Mouse (Mus musculus): ENCODE results near the gene Ppm1m. TPM values are rescaled to one million over a fixed set of nuclear protein-coding genes. Genes with fewer than 3 reads are reported as not detected.
A peak's percentile ranks its signal among the peaks of the same experiment; 100 is the strongest.

The Ppm1m gene
- polyA plus RNA-seq, 1 experiment from 2014 or later, result 11.5 TPM

DNA sequence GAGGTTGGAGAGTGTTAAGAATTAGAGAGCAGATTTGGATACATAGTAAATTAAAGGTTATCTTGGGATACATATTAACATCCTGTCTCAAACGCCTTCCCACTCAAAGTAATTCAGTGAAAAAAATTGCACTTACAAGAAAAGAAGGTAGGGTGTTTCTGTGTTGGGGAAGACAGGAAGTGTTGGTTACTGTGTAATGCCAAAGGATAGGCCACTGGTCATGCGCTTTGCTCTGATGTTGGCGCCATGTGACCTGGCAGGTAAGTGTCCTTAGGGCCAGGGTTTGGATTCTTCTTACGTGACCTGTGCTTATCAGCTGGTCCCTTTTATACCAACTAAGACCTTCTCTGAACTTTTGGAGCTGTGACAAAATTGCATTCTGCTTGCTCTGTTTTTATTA, 17.4 kb downstream of the Ppm1m start:
- H3K9me3 ChIP-seq (replicated peaks; ENCODE audit: control insufficient read depth, low read length), result no peaks in the 10 kb centered on the region
- H3K4me3 ChIP-seq (ENCODE audit: low read depth, low read length), result no peak overlapping the region
- ATAC-seq (ENCODE audit: low read depth), result no peak
- H3K36me3 ChIP-seq (ENCODE audit: control insufficient read depth, insufficient read depth), result peaks cover 77% of the 10 kb centered on the region
- H3K27ac ChIP-seq (ENCODE audit: low read length), result no peak overlapping the region
- no peaks in the 10 kb centered on the region for H3K27me3 ChIP-seq (ENCODE audit: control insufficient read depth, insufficient read depth, low read depth, low read length)
- WGBS (ENCODE audit: insufficient replicate concordance), result 85% methylated on average over 4 of the region's 4 CpGs
- H3K4me1 ChIP-seq (ENCODE audit: control insufficient read depth, low read depth, low read length), result no peaks in the 10 kb centered on the region
- H3K4me2 ChIP-seq (ENCODE audit: low read depth, low read length), result no peak overlapping the region
- no peak overlapping the region for H3K9ac ChIP-seq (ENCODE audit: low read depth, low read length)

DNA sequence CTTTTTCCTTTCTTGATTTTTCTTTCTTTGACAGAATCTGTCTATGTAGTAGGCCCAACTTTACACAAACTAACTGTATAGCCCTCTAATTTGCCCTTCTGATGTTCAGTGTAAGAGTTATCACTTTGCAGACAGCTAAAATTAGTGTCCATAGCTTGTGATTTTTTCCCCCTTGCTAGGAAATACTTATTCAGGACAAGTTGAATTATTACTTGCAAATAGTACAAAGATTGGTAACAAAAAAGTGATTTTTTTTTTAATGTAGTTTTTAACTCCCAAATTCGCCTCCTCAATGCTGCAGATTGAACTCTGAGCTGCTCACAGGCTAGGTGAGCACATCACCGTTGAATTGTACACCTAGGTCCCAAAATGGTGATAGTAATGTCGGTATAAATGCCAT, 19.6 kb downstream of the Ppm1m start:
- no peak overlapping the region for H3K4me3 ChIP-seq (ENCODE audit: low read depth, low read length)
- ATAC-seq (ENCODE audit: low read depth), result no peak
- no peak overlapping the region for H3K27ac ChIP-seq (ENCODE audit: low read length)
- H3K36me3 ChIP-seq (ENCODE audit: control insufficient read depth, insufficient read depth), result peaks cover 66% of the 10 kb centered on the region
- no peak overlapping the region for H3K9ac ChIP-seq (ENCODE audit: low read depth, low read length)
- no peaks in the 10 kb centered on the region for H3K27me3 ChIP-seq (ENCODE audit: control insufficient read depth, insufficient read depth, low read depth, low read length)
- no peaks in the 10 kb centered on the region for H3K9me3 ChIP-seq (replicated peaks; ENCODE audit: control insufficient read depth, low read length)
- 85% methylated on average over 3 of the region's 3 CpGs for WGBS (ENCODE audit: insufficient replicate concordance)
- H3K4me2 ChIP-seq (ENCODE audit: low read depth, low read length), result no peak overlapping the region
- peaks cover 4% of the 10 kb centered on the region for H3K4me1 ChIP-seq (ENCODE audit: control insufficient read depth, low read depth, low read length)

DNA sequence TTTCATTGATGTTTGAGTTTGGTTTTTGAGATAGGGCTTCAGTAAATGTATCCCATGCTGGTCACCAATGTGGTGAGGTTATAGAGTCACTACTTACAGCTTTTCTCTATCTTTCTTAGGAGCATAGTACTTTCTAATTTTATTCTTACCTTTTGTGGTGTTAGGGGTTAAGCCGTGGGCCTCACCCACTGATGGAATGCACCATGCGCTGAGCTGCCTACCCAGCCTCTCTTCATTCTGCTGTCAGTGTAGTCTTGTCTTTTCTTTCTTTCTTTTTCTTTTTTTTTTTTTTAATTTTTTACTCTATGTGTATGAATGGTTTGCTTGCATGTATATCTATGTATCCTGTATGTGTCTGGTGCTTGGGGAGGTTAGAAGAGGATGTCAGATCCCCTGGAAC, 20.1 kb downstream of the Ppm1m start:
- WGBS (ENCODE audit: insufficient replicate concordance), result 95% methylated on average over 2 of the region's 2 CpGs
- peaks cover 9% of the 10 kb centered on the region for H3K4me1 ChIP-seq (ENCODE audit: control insufficient read depth, low read depth, low read length)
- no peak overlapping the region for H3K4me3 ChIP-seq (ENCODE audit: low read depth, low read length)
- no peak overlapping the region for H3K9ac ChIP-seq (ENCODE audit: low read depth, low read length)
- H3K36me3 ChIP-seq (ENCODE audit: control insufficient read depth, insufficient read depth), result peaks cover 61% of the 10 kb centered on the region
- H3K4me2 ChIP-seq (ENCODE audit: low read depth, low read length), result no peak overlapping the region
- ATAC-seq (ENCODE audit: low read depth), result no peak
- H3K27ac ChIP-seq (ENCODE audit: low read length), result no peak overlapping the region
- no peaks in the 10 kb centered on the region for H3K27me3 ChIP-seq (ENCODE audit: control insufficient read depth, insufficient read depth, low read depth, low read length)
- H3K9me3 ChIP-seq (replicated peaks; ENCODE audit: control insufficient read depth, low read length), result no peaks in the 10 kb centered on the region

DNA sequence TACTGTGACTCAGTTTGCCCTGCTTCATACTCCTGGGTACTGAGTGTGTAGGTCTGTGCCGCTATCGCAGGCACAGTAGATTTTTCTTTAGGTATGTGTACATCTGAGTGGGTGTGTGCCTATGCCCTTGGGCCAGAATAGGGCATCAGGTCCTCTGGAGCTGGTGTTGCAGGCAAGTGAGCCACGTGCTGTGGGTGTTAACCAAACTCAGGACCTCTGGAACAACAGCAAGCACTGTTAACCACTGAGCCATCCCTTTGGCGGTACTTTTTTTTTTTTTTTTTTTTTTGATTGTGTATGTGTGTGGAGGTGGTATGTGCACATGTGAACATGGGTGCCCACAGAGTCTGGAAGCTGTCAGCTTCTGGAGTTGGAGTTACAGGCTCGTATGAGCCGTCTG, 21.7 kb downstream of the Ppm1m start:
- Histone ChIP-seq H3K4me3 (ENCODE audit: low read depth, low read length) (no peak overlapping the region), H3K36me3 (ENCODE audit: control insufficient read depth, insufficient read depth) (peaks cover 44% of the 10 kb centered on the region), H3K4me1 (ENCODE audit: control insufficient read depth, low read depth, low read length) (peaks cover 20% of the 10 kb centered on the region), H3K27ac (ENCODE audit: low read length) (no peak overlapping the region), H3K27me3 (ENCODE audit: control insufficient read depth, insufficient read depth, low read depth, low read length) (no peaks in the 10 kb centered on the region), H3K9ac (ENCODE audit: low read depth, low read length) (no peak overlapping the region), H3K9me3 (replicated peaks; ENCODE audit: control insufficient read depth, low read length) (no peaks in the 10 kb centered on the region), H3K4me2 (ENCODE audit: low read depth, low read length) (no peak overlapping the region)
- WGBS (ENCODE audit: insufficient replicate concordance), result 89% methylated on average over 6 of the region's 6 CpGs
- ATAC-seq (ENCODE audit: low read depth), result no peak

DNA sequence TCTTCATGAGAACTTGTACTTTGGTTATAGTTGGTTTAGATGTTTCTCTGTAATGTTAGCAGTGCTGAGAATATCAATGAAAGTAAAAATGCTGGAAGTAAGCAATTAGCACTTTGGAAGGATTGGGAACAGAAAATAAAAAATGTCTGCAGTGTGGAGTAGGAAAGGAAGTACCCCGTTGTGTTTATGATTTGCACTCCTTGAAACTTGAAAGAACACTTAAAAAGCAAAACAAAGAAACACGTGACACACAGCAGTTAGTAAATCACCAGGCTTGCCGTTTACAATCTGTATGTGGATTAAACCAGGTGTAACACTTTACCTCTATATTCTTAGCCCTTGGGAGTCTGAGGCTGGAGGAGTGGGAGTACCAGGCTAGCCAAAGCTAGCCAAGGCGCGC, 22.8 kb downstream of the Ppm1m start:
- 88% methylated on average over 5 of the region's 5 CpGs for WGBS (ENCODE audit: insufficient replicate concordance)
- no peak overlapping the region for H3K4me3 ChIP-seq (ENCODE audit: low read depth, low read length)
- H3K27me3 ChIP-seq (ENCODE audit: control insufficient read depth, insufficient read depth, low read depth, low read length), result no peaks in the 10 kb centered on the region
- H3K27ac ChIP-seq (ENCODE audit: low read length), result no peak overlapping the region
- no peak for ATAC-seq (ENCODE audit: low read depth)
- peaks cover 20% of the 10 kb centered on the region for H3K4me1 ChIP-seq (ENCODE audit: control insufficient read depth, low read depth, low read length)
- H3K4me2 ChIP-seq (ENCODE audit: low read depth, low read length), result no peak overlapping the region
- H3K9me3 ChIP-seq (replicated peaks; ENCODE audit: control insufficient read depth, low read length), result no peaks in the 10 kb centered on the region
- H3K36me3 ChIP-seq (ENCODE audit: control insufficient read depth, insufficient read depth), result peaks cover 36% of the 10 kb centered on the region
- H3K9ac ChIP-seq (ENCODE audit: low read depth, low read length), result no peak overlapping the region

DNA sequence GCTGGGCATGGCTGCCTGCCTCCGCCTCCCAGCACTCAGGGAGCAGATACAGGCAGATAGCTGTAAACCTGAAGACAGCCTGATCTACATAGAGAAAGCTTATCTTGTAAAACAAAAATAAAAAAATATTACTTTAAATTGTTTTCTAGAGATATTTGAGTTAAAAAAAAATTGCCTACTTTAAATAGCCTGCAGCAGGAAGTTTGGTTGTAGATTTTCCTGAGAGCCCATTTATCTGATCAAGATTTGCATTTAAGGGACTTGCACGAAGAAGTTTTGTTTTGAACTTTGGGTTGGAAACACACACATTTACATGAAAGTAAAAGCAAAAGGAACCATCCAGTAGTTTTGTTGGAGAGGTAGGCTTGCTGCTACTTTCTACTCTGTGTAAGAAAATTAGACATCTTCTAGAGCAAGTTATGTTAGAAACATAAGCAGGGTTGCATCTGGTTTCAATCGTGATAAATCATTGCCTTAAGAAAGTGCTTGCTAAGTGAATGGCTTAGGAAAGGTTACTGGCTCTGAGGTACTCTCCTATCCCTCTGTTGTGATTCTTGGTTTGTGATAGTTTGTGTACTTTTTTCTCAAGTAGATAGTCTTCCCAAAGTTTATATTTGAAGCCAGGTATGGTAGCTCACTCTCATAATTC, 23.9 kb downstream of the Ppm1m start:
- Histone ChIP-seq H3K9ac (ENCODE audit: low read depth, low read length) (no peak overlapping the region), H3K9me3 (replicated peaks; ENCODE audit: control insufficient read depth, low read length) (no peaks in the 10 kb centered on the region), H3K36me3 (ENCODE audit: control insufficient read depth, insufficient read depth) (peaks cover 25% of the 10 kb centered on the region), H3K27ac (ENCODE audit: low read length) (no peak overlapping the region), H3K4me2 (ENCODE audit: low read depth, low read length) (no peak overlapping the region), H3K27me3 (ENCODE audit: control insufficient read depth, insufficient read depth, low read depth, low read length) (no peaks in the 10 kb centered on the region), H3K4me1 (ENCODE audit: control insufficient read depth, low read depth, low read length) (peaks cover 20% of the 10 kb centered on the region), H3K4me3 (ENCODE audit: low read depth, low read length) (no peak overlapping the region)
- ATAC-seq (ENCODE audit: low read depth), result no peak
- 42% methylated on average over 3 of the region's 3 CpGs for WGBS (ENCODE audit: insufficient replicate concordance)

DNA sequence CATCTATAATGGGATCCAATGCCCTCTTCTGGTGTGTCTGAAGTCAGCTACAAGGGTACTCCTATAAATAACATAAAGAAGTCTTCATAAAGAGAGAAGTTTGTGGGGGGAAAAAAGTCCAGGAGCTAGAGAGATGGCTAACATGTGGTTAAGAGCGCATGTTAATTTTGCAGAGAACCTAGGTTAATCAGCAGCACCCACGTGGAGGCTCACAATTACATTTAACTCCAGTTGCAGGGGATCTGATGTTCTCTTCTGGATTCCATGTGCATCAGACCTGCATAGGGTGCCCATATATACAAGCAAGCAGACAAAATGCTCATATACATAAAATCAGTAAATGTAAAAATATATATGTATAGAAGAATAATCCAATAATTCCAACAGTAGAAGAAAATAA, 26.2 kb downstream of the Ppm1m start:
- no peak for ATAC-seq (ENCODE audit: low read depth)
- Histone ChIP-seq H3K4me1 (ENCODE audit: control insufficient read depth, low read depth, low read length) (peaks cover 31% of the 10 kb centered on the region), H3K9me3 (replicated peaks; ENCODE audit: control insufficient read depth, low read length) (no peaks in the 10 kb centered on the region), H3K4me3 (ENCODE audit: low read depth, low read length) (peak overlapping the region; percentile 40), H3K27me3 (ENCODE audit: control insufficient read depth, insufficient read depth, low read depth, low read length) (no peaks in the 10 kb centered on the region), H3K4me2 (ENCODE audit: low read depth, low read length) (peak overlapping the region; percentile 88), H3K27ac (ENCODE audit: low read length) (no peak overlapping the region), H3K9ac (ENCODE audit: low read depth, low read length) (no peak overlapping the region), H3K36me3 (ENCODE audit: control insufficient read depth, insufficient read depth) (peaks cover 15% of the 10 kb centered on the region)
- 42% methylated on average over 2 of the region's 2 CpGs for WGBS (ENCODE audit: insufficient replicate concordance)

DNA sequence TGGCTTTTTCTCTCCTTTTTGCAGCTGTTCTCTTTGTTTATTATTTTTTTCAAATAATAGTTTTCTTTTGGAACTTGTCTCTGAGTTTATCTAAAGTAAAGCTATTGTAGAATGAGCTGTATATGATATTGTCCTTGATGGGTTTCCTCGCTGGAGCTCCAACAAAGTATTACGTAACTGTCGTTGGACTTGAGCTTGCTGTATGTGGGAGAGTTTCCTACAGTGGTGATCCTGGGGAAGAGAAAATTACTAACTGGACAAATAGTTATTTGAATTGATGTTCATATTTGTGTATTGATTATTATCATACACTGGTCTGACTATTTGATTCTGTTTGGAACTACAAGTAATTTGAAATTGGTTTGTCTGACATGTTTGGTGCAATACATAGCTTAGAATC, 27.0 kb downstream of the Ppm1m start:
- WGBS (ENCODE audit: insufficient replicate concordance), result 7% methylated on average over 3 of the region's 3 CpGs
- Histone ChIP-seq H3K9me3 (replicated peaks; ENCODE audit: control insufficient read depth, low read length) (no peaks in the 10 kb centered on the region), H3K27me3 (ENCODE audit: control insufficient read depth, insufficient read depth, low read depth, low read length) (no peaks in the 10 kb centered on the region), H3K27ac (ENCODE audit: low read length) (no peak overlapping the region), H3K4me2 (ENCODE audit: low read depth, low read length) (peak overlapping the region; percentile 88), H3K9ac (ENCODE audit: low read depth, low read length) (peak overlapping the region; percentile 89; the same call in 1 of the 2 replicates), H3K4me1 (ENCODE audit: control insufficient read depth, low read depth, low read length) (peaks cover 31% of the 10 kb centered on the region), H3K4me3 (ENCODE audit: low read depth, low read length) (peak overlapping the region; percentile 91), H3K36me3 (ENCODE audit: control insufficient read depth, insufficient read depth) (peaks cover 7% of the 10 kb centered on the region)
- no peak for ATAC-seq (ENCODE audit: low read depth)

DNA sequence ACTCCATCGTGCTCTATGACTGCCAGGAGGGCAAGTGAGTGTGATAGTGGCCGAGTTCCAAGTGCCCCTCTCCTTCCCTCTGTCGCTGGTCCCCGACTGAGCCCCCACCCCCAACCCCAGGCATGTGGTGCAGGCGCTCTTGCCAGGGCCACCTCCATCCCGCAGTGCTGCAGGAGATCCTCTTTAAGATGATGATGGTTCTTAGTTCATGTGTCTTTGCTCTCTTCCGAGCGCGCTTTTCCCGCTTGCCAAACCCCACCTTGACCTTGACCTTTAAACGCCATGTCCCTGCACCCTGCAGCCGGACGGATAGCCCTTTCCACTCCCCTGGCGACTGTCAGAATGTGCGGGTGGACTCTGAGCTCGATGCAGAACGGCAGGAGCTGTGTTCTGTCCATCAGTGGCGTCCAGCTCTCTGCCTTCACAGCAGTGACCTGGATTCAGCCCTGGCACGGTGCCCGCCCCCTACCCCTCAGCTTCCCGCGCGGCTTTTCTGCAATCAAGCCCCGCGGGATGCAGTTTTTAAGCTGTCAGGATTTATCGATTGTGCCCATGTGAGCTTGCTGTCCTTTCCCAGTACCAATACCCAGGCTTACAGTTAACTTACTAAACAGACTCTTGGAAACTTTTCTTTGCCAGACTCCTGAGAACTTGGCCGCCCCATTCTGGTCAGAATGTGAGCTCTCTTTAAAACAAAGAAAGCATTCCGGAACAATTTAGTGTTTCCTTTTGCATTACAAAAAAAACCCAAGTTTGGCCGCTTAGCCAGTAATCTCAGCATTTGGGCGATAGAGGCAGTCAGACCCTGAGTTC, 28.0 kb downstream of the Ppm1m start:
- H3K9ac ChIP-seq (ENCODE audit: low read depth, low read length), result peak overlapping the region; percentile 89
- peak overlapping the region; percentile 91 for H3K4me3 ChIP-seq (ENCODE audit: low read depth, low read length)
- no peaks in the 10 kb centered on the region; the same call in 1 of the 2 replicates for H3K36me3 ChIP-seq (ENCODE audit: control insufficient read depth, insufficient read depth)
- H3K27ac ChIP-seq (ENCODE audit: low read length), result peak overlapping the region; percentile 95
- WGBS (ENCODE audit: insufficient replicate concordance), result under 1% methylated on average over 30 of the region's 30 CpGs
- peaks cover 31% of the 10 kb centered on the region for H3K4me1 ChIP-seq (ENCODE audit: control insufficient read depth, low read depth, low read length)
- no peaks in the 10 kb centered on the region for H3K9me3 ChIP-seq (replicated peaks; ENCODE audit: control insufficient read depth, low read length)
- peak; percentile 31 for ATAC-seq (ENCODE audit: low read depth)
- H3K27me3 ChIP-seq (ENCODE audit: control insufficient read depth, insufficient read depth, low read depth, low read length), result no peaks in the 10 kb centered on the region
- H3K4me2 ChIP-seq (ENCODE audit: low read depth, low read length), result peak overlapping the region; percentile 88
